Mouse (Mus musculus): ENCODE measurements around the gene Wipf3. TPM values are rescaled to one million over a fixed set of nuclear protein-coding genes. Genes with fewer than 3 reads are reported as not detected.

The Wipf3 gene
- polyA plus RNA-seq, 1 experiment from 2014 or later = 4.5 TPM

- H3K4me2 ChIP-seq (replicated peaks; ENCODE audit: low read depth) = no peak overlapping the region
- H3K27ac ChIP-seq (ENCODE audit: low read depth, low read length) = no peak overlapping the region
- no peak overlapping the region for H3K4me3 ChIP-seq (ENCODE audit: low read depth, low read length)
- no peaks in the 10 kb centered on the region for H3K9me3 ChIP-seq (ENCODE audit: control insufficient read depth)
- ATAC-seq = no peak
- H3K27me3 ChIP-seq (replicated peaks; ENCODE audit: control insufficient read depth, insufficient read depth, low read length) = no peaks in the 10 kb centered on the region
- TF ChIP-seq CTCF (IDR thresholded peaks at IDR 0.05; ENCODE audit: low read depth) = no peak
- H3K4me1 ChIP-seq (replicated peaks; ENCODE audit: control insufficient read depth, insufficient read depth, low read length) = no peaks in the 10 kb centered on the region
- no peaks in the 10 kb centered on the region for H3K36me3 ChIP-seq (ENCODE audit: control insufficient read depth, insufficient read depth)
- WGBS = 75% methylated on average over 9 of the region's 9 CpGs
- no peak overlapping the region for H3K9ac ChIP-seq (ENCODE audit: low read depth, low read length)
These were observed 111.0 kb downstream of the Wipf3 start for GRCm38 (mm10) chr6:54540252-54540887.

- Histone ChIP-seq H3K27me3 (replicated peaks; ENCODE audit: control insufficient read depth, insufficient read depth, low read length) (no peaks in the 10 kb centered on the region), H3K36me3 (ENCODE audit: control insufficient read depth, insufficient read depth) (no peaks in the 10 kb centered on the region), H3K9ac (ENCODE audit: low read depth, low read length) (no peak overlapping the region), H3K4me1 (replicated peaks; ENCODE audit: control insufficient read depth, insufficient read depth, low read length) (no peaks in the 10 kb centered on the region), H3K27ac (ENCODE audit: low read depth, low read length) (no peak overlapping the region), H3K4me2 (replicated peaks; ENCODE audit: low read depth) (no peak overlapping the region), H3K4me3 (ENCODE audit: low read depth, low read length) (no peak overlapping the region), H3K9me3 (ENCODE audit: control insufficient read depth) (no peaks in the 10 kb centered on the region)
- no peak for ATAC-seq
- no peak for TF ChIP-seq CTCF (IDR thresholded peaks at IDR 0.05; ENCODE audit: low read depth)
- WGBS = 80% methylated on average over 7 of the region's 7 CpGs
These were observed 113.4 kb downstream of the Wipf3 start for GRCm38 (mm10) chr6:54542836-54543235.

- Histone ChIP-seq H3K4me1 (replicated peaks; ENCODE audit: control insufficient read depth, insufficient read depth, low read length) (no peaks in the 10 kb centered on the region), H3K4me3 (ENCODE audit: low read depth, low read length) (no peak overlapping the region), H3K4me2 (replicated peaks; ENCODE audit: low read depth) (no peak overlapping the region), H3K27me3 (replicated peaks; ENCODE audit: control insufficient read depth, insufficient read depth, low read length) (no peaks in the 10 kb centered on the region), H3K36me3 (ENCODE audit: control insufficient read depth, insufficient read depth) (no peaks in the 10 kb centered on the region), H3K9me3 (ENCODE audit: control insufficient read depth) (no peaks in the 10 kb centered on the region), H3K27ac (ENCODE audit: low read depth, low read length) (no peak overlapping the region), H3K9ac (ENCODE audit: low read depth, low read length) (no peak overlapping the region)
- no peak for ATAC-seq
- 80% methylated on average over 2 of the region's 2 CpGs for WGBS
- TF ChIP-seq CTCF (IDR thresholded peaks at IDR 0.05; ENCODE audit: low read depth) = no peak
These were observed 114.2 kb downstream of the Wipf3 start for GRCm38 (mm10) chr6:54543646-54544045.

- Histone ChIP-seq H3K9ac (ENCODE audit: low read depth, low read length) (no peak overlapping the region), H3K4me1 (replicated peaks; ENCODE audit: control insufficient read depth, insufficient read depth, low read length) (no peaks in the 10 kb centered on the region), H3K36me3 (ENCODE audit: control insufficient read depth, insufficient read depth) (no peaks in the 10 kb centered on the region), H3K4me2 (replicated peaks; ENCODE audit: low read depth) (no peak overlapping the region), H3K27me3 (replicated peaks; ENCODE audit: control insufficient read depth, insufficient read depth, low read length) (no peaks in the 10 kb centered on the region), H3K9me3 (ENCODE audit: control insufficient read depth) (no peaks in the 10 kb centered on the region), H3K4me3 (ENCODE audit: low read depth, low read length) (no peak overlapping the region), H3K27ac (ENCODE audit: low read depth, low read length) (no peak overlapping the region)
- no peak for TF ChIP-seq CTCF (IDR thresholded peaks at IDR 0.05; ENCODE audit: low read depth)
- WGBS = 59% methylated on average over 13 of the region's 13 CpGs
- no peak for ATAC-seq
These were observed 119.1 kb downstream of the Wipf3 start for GRCm38 (mm10) chr6:54548314-54549019.

- WGBS = 71% methylated on average over 4 of the region's 4 CpGs
- TF ChIP-seq CTCF (IDR thresholded peaks at IDR 0.05; ENCODE audit: low read depth) = no peak
- no peak overlapping the region for H3K4me2 ChIP-seq (replicated peaks; ENCODE audit: low read depth)
- H3K9me3 ChIP-seq (ENCODE audit: control insufficient read depth) = no peaks in the 10 kb centered on the region
- H3K4me3 ChIP-seq (ENCODE audit: low read depth, low read length) = no peak overlapping the region
- no peaks in the 10 kb centered on the region for H3K4me1 ChIP-seq (replicated peaks; ENCODE audit: control insufficient read depth, insufficient read depth, low read length)
- no peak overlapping the region for H3K9ac ChIP-seq (ENCODE audit: low read depth, low read length)
- no peak for ATAC-seq
- H3K36me3 ChIP-seq (ENCODE audit: control insufficient read depth, insufficient read depth) = no peaks in the 10 kb centered on the region
- no peaks in the 10 kb centered on the region for H3K27me3 ChIP-seq (replicated peaks; ENCODE audit: control insufficient read depth, insufficient read depth, low read length)
- H3K27ac ChIP-seq (ENCODE audit: low read depth, low read length) = no peak overlapping the region
These were observed 119.9 kb downstream of the Wipf3 start for GRCm38 (mm10) chr6:54549311-54549710.

GRCm38 (mm10) chr6:54550801-54551323, 121.5 kb downstream of the Wipf3 start:
- no peak overlapping the region for H3K4me3 ChIP-seq (ENCODE audit: low read depth, low read length)
- no peak for ATAC-seq
- H3K27me3 ChIP-seq (replicated peaks; ENCODE audit: control insufficient read depth, insufficient read depth, low read length) = no peaks in the 10 kb centered on the region
- 69% methylated on average over 6 of the region's 7 CpGs for WGBS
- TF ChIP-seq CTCF (IDR thresholded peaks at IDR 0.05; ENCODE audit: low read depth) = no peak
- no peak overlapping the region for H3K27ac ChIP-seq (ENCODE audit: low read depth, low read length)
- no peaks in the 10 kb centered on the region for H3K36me3 ChIP-seq (ENCODE audit: control insufficient read depth, insufficient read depth)
- no peaks in the 10 kb centered on the region for H3K9me3 ChIP-seq (ENCODE audit: control insufficient read depth)
- no peak overlapping the region for H3K9ac ChIP-seq (ENCODE audit: low read depth, low read length)
- no peak overlapping the region for H3K4me2 ChIP-seq (replicated peaks; ENCODE audit: low read depth)
- H3K4me1 ChIP-seq (replicated peaks; ENCODE audit: control insufficient read depth, insufficient read depth, low read length) = no peaks in the 10 kb centered on the region

Data from intestine, postnatal 0 days (tissue).